Mouse (Mus musculus) heart, adult 2 months (tissue): Measurements from ENCODE around the gene Abi1.
"Not testable (repeated sequence)": the region's sequence is repeated elsewhere in the genome, so short reads cannot be mapped to it uniquely, and the experiment has no call there.

ENCODE experiments used
- CTCF ChIP-seq: fragments of 200-600 bp; IDR thresholded peaks from 2 replicates; pipeline ENCODE4 v1.8.1; 2022; ENCODE audit warnings: antibody characterized with exemption, mild to moderate bottlenecking, moderate library complexity
- EP300 ChIP-seq: fragments of 200-500 bp; IDR thresholded peaks from 2 replicates; pipeline ENCODE4 v1.6.1; 2011; ENCODE audit warnings: low read depth, low read length, control low read depth; ENCODE audit not compliant: insufficient read depth
- POLR2A ChIP-seq: fragments of 200-500 bp; IDR thresholded peaks from 2 replicates; pipeline ENCODE4 v1.6.1; 2011; ENCODE audit warnings: mild to moderate bottlenecking, low read depth, low read length, control low read depth; ENCODE audit not compliant: insufficient read depth

- TF ChIP-seq POLR2A, CTCF, EP300: not testable (repeated sequence)
These were observed 114.1 kb downstream of the Abi1 start for GRCm38 (mm10) chr2:22925911-22926310.
